Mouse (Mus musculus) CH12.LX (cell line): ENCODE results near the gene Mamdc2. TPM values are rescaled to one million over a fixed set of nuclear protein-coding genes. Genes with fewer than 3 reads are reported as not detected.
A peak's percentile ranks its signal among the peaks of the same experiment; 100 is the strongest.

Experiments used
- DNase-seq: peaks from one replicate; pipeline ENCODE4 v3.0.0-alpha.2; 2013; ENCODE audit errors: extremely low read depth
- H3K27ac ChIP-seq: 2 replicates; pipeline ENCODE4 v1.5.1; 2012; ENCODE audit warnings: low read depth, mild to moderate bottlenecking, control low read depth, moderate library complexity; ENCODE audit not compliant: insufficient read depth
- H3K27me3 ChIP-seq: replicated peaks from 2 replicates; pipeline ENCODE3; 2012; ENCODE audit warnings: inconsistent platforms
- H3K36me3 ChIP-seq, 2 experiments: replicated peaks in 1 of 2; 2 replicates each; pipeline versions ENCODE3 to v1.6.1; 2012; ENCODE audit warnings: inconsistent platforms in 1 of 2, low read length in 1 of 2, mild to moderate bottlenecking in 1 of 2, mixed read lengths in 1 of 2, moderate library complexity in 1 of 2; ENCODE audit not compliant: control insufficient read depth in 1 of 2, insufficient read depth in 1 of 2
- H3K4me1 ChIP-seq, 2 experiments: 2 replicates each; pipeline ENCODE4 v1.6.1; 2012; ENCODE audit warnings: inconsistent platforms in 1 of 2, moderate library complexity in 1 of 2; ENCODE audit not compliant: insufficient read depth in 2 of 2, control insufficient read depth in 1 of 2
- H3K4me2 ChIP-seq: 2 replicates; pipeline ENCODE4 v1.6.1; 2012; ENCODE audit warnings: low read depth, mild to moderate bottlenecking, control low read depth; ENCODE audit not compliant: poor library complexity, insufficient read depth, severe bottlenecking
- H3K4me3 ChIP-seq, 3 experiments: fragments of 150-350 bp in 1 of 3; sonication (generic) in 1 of 3; replicated peaks in 1 of 3; 2 replicates each; pipeline versions ENCODE3 to v1.5.1; 2011 to 2012; ENCODE audit warnings: low read depth in 2 of 3, low read length in 2 of 3, mild to moderate bottlenecking in 2 of 3, moderate library complexity in 2 of 3, control low read depth in 1 of 3, improper control_type of control experiment in 1 of 3, inconsistent platforms in 1 of 3, mixed read lengths in 1 of 3; ENCODE audit not compliant: poor library complexity in 1 of 3
- H3K79me2 ChIP-seq: replicated peaks from 2 replicates; pipeline ENCODE4 v1.6.1; 2012; ENCODE audit warnings: mild to moderate bottlenecking, moderate library complexity; ENCODE audit not compliant: control insufficient read depth, poor library complexity, insufficient read depth, severe bottlenecking; ENCODE audit errors: extremely low read depth
- H3K9ac ChIP-seq: 2 replicates; pipeline ENCODE4 v1.6.1; 2012; ENCODE audit warnings: low read depth, mild to moderate bottlenecking, control low read depth, moderate library complexity; ENCODE audit not compliant: insufficient read depth
- H3K9me3 ChIP-seq: replicated peaks from 2 replicates; pipeline ENCODE3; 2012; ENCODE audit warnings: low read length, inconsistent platforms, mixed read lengths
- CHD1 ChIP-seq: IDR thresholded peaks from 2 replicates; pipeline ENCODE4 v1.6.1; 2012; ENCODE audit warnings: low read depth, low read length, improper control_type of control experiment, inconsistent platforms
- ELF1 ChIP-seq: IDR thresholded peaks from 2 replicates; pipeline ENCODE4 v1.6.1; 2014; ENCODE audit warnings: low read depth, mild to moderate bottlenecking, inconsistent platforms, low read length, improper control_type of control experiment
- HCFC1 ChIP-seq: IDR thresholded peaks from 2 replicates; pipeline ENCODE4 v1.6.1; 2012; ENCODE audit warnings: low read depth, mild to moderate bottlenecking, inconsistent platforms, low read length, improper control_type of control experiment
- JUN ChIP-seq: IDR thresholded peaks from 2 replicates; pipeline ENCODE4 v1.6.1; 2011; ENCODE audit warnings: low read depth, mild to moderate bottlenecking, low read length, improper control_type of control experiment, moderate library complexity; ENCODE audit not compliant: insufficient read depth
- JUND ChIP-seq: conservative IDR thresholded peaks from 2 replicates; pipeline ENCODE4 v1.6.1; 2011; ENCODE audit warnings: low read depth, low read length, improper control_type of control experiment
- MAFK ChIP-seq: IDR thresholded peaks from 2 replicates; pipeline ENCODE4 v1.6.1; 2011; ENCODE audit warnings: low read length, improper control_type of control experiment; ENCODE audit not compliant: insufficient replicate concordance
- MAX ChIP-seq: IDR thresholded peaks from 2 replicates; pipeline ENCODE4 v1.6.1; 2011; ENCODE audit warnings: low read length, improper control_type of control experiment
- MAZ ChIP-seq: IDR thresholded peaks from 2 replicates; pipeline ENCODE4 v1.6.1; 2012; ENCODE audit warnings: low read depth, mild to moderate bottlenecking, inconsistent platforms, low read length, improper control_type of control experiment, moderate library complexity
- MEF2A ChIP-seq: IDR thresholded peaks from 2 replicates; pipeline ENCODE4 v1.6.1; 2014; ENCODE audit warnings: low read depth, mild to moderate bottlenecking, inconsistent platforms, low read length, improper control_type of control experiment, borderline replicate concordance
- MYC ChIP-seq: IDR thresholded peaks from 2 replicates; pipeline ENCODE4 v1.6.1; 2011; ENCODE audit warnings: low read depth, mild to moderate bottlenecking, improper control_type of control experiment, low read length
- NELFE ChIP-seq: IDR thresholded peaks from 2 replicates; pipeline ENCODE4 v1.6.1; 2011; ENCODE audit warnings: low read depth, low read length, improper control_type of control experiment
- NRF1 ChIP-seq: IDR thresholded peaks from 2 replicates; pipeline ENCODE4 v1.6.1; 2014; ENCODE audit warnings: low read depth, mild to moderate bottlenecking, inconsistent platforms, low read length, improper control_type of control experiment, moderate library complexity
- PAX5 ChIP-seq: IDR thresholded peaks from 2 replicates; pipeline ENCODE4 v1.6.1; 2012; ENCODE audit warnings: low read length, inconsistent platforms, mixed read lengths
- RAD21 ChIP-seq: IDR thresholded peaks from 2 replicates; pipeline ENCODE4 v1.6.1; 2011; ENCODE audit warnings: low read depth, mild to moderate bottlenecking, low read length, improper control_type of control experiment, moderate library complexity
- SIN3A ChIP-seq: IDR thresholded peaks from 2 replicates; pipeline ENCODE4 v1.6.1; 2012; ENCODE audit warnings: low read length, improper control_type of control experiment, inconsistent platforms
- SMC3 ChIP-seq: IDR thresholded peaks from 2 replicates; pipeline ENCODE4 v1.6.1; 2011; ENCODE audit warnings: low read depth, low read length, improper control_type of control experiment
- TBP ChIP-seq: conservative IDR thresholded peaks from 2 replicates; pipeline ENCODE4 v1.6.1; 2011; ENCODE audit warnings: low read depth, low read length, improper control_type of control experiment
- USF2 ChIP-seq: conservative IDR thresholded peaks from 2 replicates; pipeline ENCODE4 v1.6.1; 2011; ENCODE audit warnings: low read depth, low read length, improper control_type of control experiment
- ZKSCAN1 ChIP-seq: IDR thresholded peaks from 2 replicates; pipeline ENCODE4 v1.6.1; 2012; ENCODE audit warnings: low read depth, inconsistent platforms, low read length, improper control_type of control experiment, borderline replicate concordance
- ZMIZ1 ChIP-seq: IDR thresholded peaks from 2 replicates; pipeline ENCODE4 v1.6.1; 2012; ENCODE audit warnings: low read depth, mild to moderate bottlenecking, inconsistent platforms, low read length, improper control_type of control experiment
- ZNF384 ChIP-seq: IDR thresholded peaks from 2 replicates; pipeline ENCODE4 v1.6.1; 2012; ENCODE audit warnings: low read depth, low read length, improper control_type of control experiment, inconsistent platforms
- dilution Hi-C: fragments of 300-500 bp; cut with MboI; formaldehyde crosslinking; loops from 2 replicates; pipeline ENCODE4 v1.14.3; 2020; ENCODE audit warnings: low sequenced_read_pairs; ENCODE audit not compliant: extremely low pct_unique_long_range_greater_than_20kb, extremely low pct_ligation_motif_present
- in situ Hi-C: fragments of 300-500 bp; cut with MboI; formaldehyde crosslinking; loops from 3 replicates; pipeline ENCODE4 v1.14.3; 2019; ENCODE audit warnings: low sequenced_read_pairs, low pct_ligation_motif_present, low pct_unique_long_range_greater_than_20kb, mixed read lengths
- polyA plus RNA-seq: library from polyadenylated mRNA; unstranded; fragments of >175 nt; gene quantifications from 2 replicates; pipeline ENCODE4 v1.2.1, GENCODE M21; 2012; ENCODE audit warnings: low read depth; ENCODE audit not compliant: insufficient read length
- total RNA-seq, 2 experiments: library from RNA; depleted of rRNA; stranded (reverse); fragments of 300-350 nt in 1 of 2; fragments of >200 nt in 1 of 2; gene quantifications; 2 replicates each; pipeline ENCODE4 v1.2.3; 2012 to 2014

Mamdc2 gene
- total and polyA plus RNA-seq, 3 experiments: 0.08 to 0.67 (median 0.17) TPM

DNA sequence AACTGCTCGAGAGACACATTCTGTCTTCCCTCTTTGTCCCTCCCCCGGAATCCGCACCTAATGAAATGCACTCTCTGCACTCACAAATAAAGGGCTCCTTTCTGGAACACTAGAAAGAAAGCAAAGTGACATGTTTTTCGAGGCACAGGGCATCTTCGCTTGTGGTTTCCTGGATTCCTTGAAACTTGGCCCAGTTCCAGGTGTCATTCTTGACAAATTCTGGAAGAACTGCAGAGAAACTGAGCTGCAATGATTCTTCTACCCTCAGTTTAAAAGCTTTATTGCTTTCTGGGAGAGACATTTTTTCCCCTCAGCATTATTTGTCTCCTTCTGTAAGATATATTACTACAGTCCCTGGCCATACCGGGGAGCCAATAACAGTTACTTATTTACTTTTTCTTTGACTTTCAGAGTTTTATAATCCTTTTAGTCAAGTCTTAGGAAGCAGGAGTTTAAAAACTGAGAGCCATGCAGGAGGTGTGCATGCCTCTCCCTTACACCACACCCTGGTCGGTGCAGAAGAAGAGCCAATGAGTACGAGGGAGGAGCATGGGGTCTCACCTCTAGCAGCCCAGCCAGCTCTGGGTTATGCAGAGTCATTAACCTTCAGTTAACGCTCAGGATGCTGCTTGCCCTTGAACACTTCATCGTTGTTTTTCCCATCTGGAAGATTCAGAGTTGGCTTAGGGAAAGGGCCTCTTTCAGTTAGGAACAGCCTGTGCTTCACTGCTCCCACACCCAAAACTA, 49.1 kb upstream of the Mamdc2 start:
- H3K79me2 ChIP-seq: no peaks in the 10 kb centered on the region
- no peak overlapping the region for H3K9ac ChIP-seq
- H3K36me3 ChIP-seq: no peaks in the 10 kb centered on the region
- in situ Hi-C loops (no loop called here), dilution Hi-C loops (no loop called here)
- H3K4me1 ChIP-seq: peaks cover 0 to 3% of the 10 kb centered on the region in 2 experiments; a peak in 1 of 4 replicates
- DNase-seq: no peak
- no peak for TF ChIP-seq MAZ
- no peak for TF ChIP-seq HCFC1
- no peak for TF ChIP-seq TBP
- no peak for TF ChIP-seq SIN3A
- no peak for TF ChIP-seq USF2
- TF ChIP-seq NELFE: no peak
- no peak for TF ChIP-seq ZMIZ1
- TF ChIP-seq ZKSCAN1: no peak
- TF ChIP-seq MAFK: no peak
- no peak for TF ChIP-seq CHD1
- no peak for TF ChIP-seq NRF1
- no peak for TF ChIP-seq JUN
- no peak overlapping the region for H3K4me3 ChIP-seq
- no peaks in the 10 kb centered on the region for H3K9me3 ChIP-seq
- no peaks in the 10 kb centered on the region for H3K27me3 ChIP-seq
- H3K27ac ChIP-seq: no peak overlapping the region
- H3K4me2 ChIP-seq: peak overlapping the region; percentile 50; the same call in 1 of the 2 replicates

GRCm38 (mm10) chr19:23496536-23496935, 48.3 kb upstream of the Mamdc2 start:
- in situ Hi-C loops: no loop called here
- H3K4me2 ChIP-seq: no peak overlapping the region

More at GRCm38 (mm10) chr19:23496536-23496935, 48.3 kb upstream of the Mamdc2 start:
- no peak overlapping the region for H3K27ac ChIP-seq
- H3K4me1 ChIP-seq: peaks cover 0 to 3% of the 10 kb centered on the region in 2 experiments; a peak in 1 of 4 replicates
- H3K79me2 ChIP-seq: no peaks in the 10 kb centered on the region
- no peaks in the 10 kb centered on the region for H3K27me3 ChIP-seq
- DNase-seq: no peak
- dilution Hi-C loops: no loop called here
- no peaks in the 10 kb centered on the region for H3K36me3 ChIP-seq
- no peak overlapping the region for H3K4me3 ChIP-seq
- no peak overlapping the region for H3K9ac ChIP-seq
- TF ChIP-seq SIN3A (no peak), MEF2A (no peak), MYC (no peak), PAX5 (no peak), HCFC1 (no peak), JUND (no peak), ELF1 (no peak), RAD21 (no peak), MAX (no peak), MAZ (no peak), SMC3 (no peak), ZNF384 (no peak)
- TF ChIP-seq, all 38 proteins: peak for 0
- H3K9me3 ChIP-seq: peaks cover 2% of the 10 kb centered on the region
